Mouse (Mus musculus) heart, postnatal 36 days (tissue): Measurements from ENCODE around the gene Iyd. TPM values are rescaled to one million over a fixed set of nuclear protein-coding genes. Genes with fewer than 3 reads are reported as not detected.

ENCODE experiments used
- DNase-seq, 2 experiments: peaks; one replicate each; pipeline ENCODE4 v3.0.0; 2021 to 2022
- intact Hi-C: fragments of 180-260 bp; cut with DNase I; formaldehyde crosslinking; loops from one replicate; pipeline ENCODE4 v1.15.1; 2025
- total RNA-seq, 2 experiments: library from RNA; stranded (reverse); gene quantifications; 2 replicates each; pipeline ENCODE4 v1.2.3; 2021

Iyd gene
- total RNA-seq, 2 experiments from 2014 or later, result not detected

GRCm38 (mm10) chr10:3534445-3534844 is 5.6 kb upstream of the Iyd start:
- intact Hi-C loops, result loop anchor here (1.0 to 10.0 kb wide), 3 partner anchors 410 to 840 kb away; no protein-coding TSS in a partner anchor
- peak; percentile 47 for DNase-seq

DNA sequence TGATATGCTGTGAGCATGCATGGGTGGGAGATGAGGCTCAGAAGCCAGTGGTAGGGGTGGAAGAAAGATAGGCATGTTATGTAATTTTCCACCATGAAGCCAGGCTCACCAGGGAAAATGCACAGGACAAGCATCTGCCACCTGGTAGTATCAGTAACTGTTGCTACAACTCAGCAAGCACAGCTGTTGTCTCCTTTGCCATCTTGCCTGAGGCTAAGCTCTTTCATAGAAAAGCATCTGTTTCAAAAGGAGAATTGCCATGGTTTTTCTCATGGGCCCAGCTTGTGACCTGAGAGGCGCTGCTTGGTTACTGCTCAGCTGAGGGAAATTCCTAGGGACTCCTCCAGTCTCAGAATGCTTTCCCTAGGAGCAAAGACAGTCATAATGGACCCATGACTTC is 3.7 kb upstream of the Iyd start:
- intact Hi-C loops, result loop anchor here (10.0 kb wide), 2 partner anchors 798 to 838 kb away; no protein-coding TSS in a partner anchor

DNA sequence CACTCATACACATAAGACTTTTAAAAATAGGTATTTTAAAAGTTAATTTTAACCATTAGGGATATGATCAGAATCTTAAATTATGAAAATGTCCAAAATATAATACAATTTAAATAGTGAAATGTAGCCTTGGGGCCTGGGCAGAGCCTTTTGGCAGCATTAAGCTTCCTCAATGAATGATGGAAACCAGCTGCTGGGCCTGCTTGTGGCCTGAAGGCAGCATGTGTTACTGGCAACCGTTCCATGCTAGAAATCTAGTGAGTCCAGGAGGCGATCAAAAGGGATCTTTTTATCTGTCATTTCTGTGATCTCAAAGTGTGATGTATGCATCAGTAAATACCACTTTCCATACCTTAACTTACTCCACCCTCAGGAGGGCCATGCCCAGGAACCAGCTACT is 9.3 kb downstream of the Iyd start:
- no peak for DNase-seq
- intact Hi-C loops, result no loop called here

More for the DNA sequence above, 3.7 kb upstream of the Iyd start:
- DNase-seq, result no peak

DNA sequence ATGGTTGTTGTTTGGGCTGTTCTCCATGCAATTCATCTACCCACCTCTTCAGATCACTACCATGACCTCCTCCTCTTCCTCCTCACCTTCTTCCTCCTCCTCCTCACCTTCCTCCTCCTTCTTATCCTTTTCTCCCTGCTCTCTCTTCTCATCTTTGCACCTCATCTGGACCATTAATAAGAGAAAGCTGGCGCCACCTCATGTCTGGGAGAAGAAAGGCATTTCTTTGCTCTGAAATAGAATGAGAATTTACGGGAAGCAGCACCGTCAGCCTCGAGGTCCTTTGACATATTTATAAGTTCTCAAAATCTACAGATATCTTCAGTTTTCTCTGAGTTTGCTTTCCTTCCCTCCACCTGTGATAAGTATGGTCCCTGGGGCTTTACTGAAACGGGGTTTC is 15.1 kb downstream of the Iyd start:
- no peak for DNase-seq

GRCm38 (mm10) chr10:3556538-3556937 is 16.5 kb downstream of the Iyd start:
- intact Hi-C loops, result no loop called here
- DNase-seq, result no peak

More for the DNA sequence above, 15.1 kb downstream of the Iyd start:
- intact Hi-C loops, result no loop called here

GRCm38 (mm10) chr10:3559136-3559535 is 19.1 kb downstream of the Iyd start:
- no peak for DNase-seq
- intact Hi-C loops, result no loop called here

DNA sequence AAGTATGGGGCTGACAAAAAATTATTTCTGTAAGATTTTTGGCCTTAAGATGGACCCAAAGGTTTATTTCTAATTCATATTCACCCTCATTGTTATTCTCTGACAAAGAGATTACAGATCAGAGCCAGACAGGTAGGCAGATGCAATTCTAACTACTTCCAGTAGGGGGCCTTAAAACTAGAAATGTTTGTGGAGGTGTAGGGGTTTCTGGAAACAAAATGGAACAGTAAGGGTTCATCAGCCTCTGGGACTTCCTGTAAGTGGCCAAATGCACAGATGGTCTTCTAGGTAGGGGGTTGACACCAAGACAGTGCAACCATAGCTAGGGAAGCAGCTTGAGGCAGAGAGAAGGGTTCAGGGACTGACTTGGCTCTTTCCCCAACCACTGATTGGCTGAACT is 22.1 kb downstream of the Iyd start:
- intact Hi-C loops, result no loop called here
- no peak for DNase-seq

- DNase-seq, result no peak
- intact Hi-C loops, result no loop called here
Measured at GRCm38 (mm10) chr10:3565126-3565525, 25.1 kb downstream of the Iyd start.

GRCm38 (mm10) chr10:3567821-3568220 is 27.8 kb downstream of the Iyd start:
- DNase-seq, result no peak
- intact Hi-C loops, result no loop called here

GRCm38 (mm10) chr10:3572723-3573649 is 32.9 kb downstream of the Iyd start:
- DNase-seq, result peak; percentile 48 to 55
- intact Hi-C loops, result loop anchor here (1.0 to 5.0 kb wide), 4 partner anchors 59 to 372 kb away; no protein-coding TSS in a partner anchor

- intact Hi-C loops, result loop anchor here (2.0 to 5.0 kb wide), 4 partner anchors 58 to 231 kb away; partner anchors contain the start of gene Plekhg1
- DNase-seq, result peak; percentile 49 to 58
Measured at GRCm38 (mm10) chr10:3573905-3574500, 34.0 kb downstream of the Iyd start.

DNA sequence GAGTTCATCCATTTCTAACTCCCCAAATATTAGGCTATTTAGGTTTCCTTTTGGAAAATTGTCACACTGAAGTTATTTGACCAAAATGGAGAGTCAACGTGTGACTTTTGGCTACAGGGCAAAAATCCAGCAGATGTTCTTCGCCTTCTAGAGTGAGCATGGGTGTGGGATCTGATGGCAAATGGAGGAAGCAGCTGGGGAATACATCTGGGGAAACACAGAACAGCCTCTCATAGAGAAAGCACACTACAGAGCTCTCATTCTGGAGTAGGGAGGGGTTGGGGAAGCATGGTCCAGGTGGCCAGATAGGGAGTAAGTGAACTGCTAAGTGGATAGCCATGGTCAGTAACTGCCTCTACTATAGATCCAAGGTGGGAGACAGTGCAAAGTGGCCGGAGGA is 50.6 kb downstream of the Iyd start:
- DNase-seq, result peak in 1 of 2 experiments; percentile 8
- intact Hi-C loops, result loop anchor here (2.0 to 5.0 kb wide), 3 partner anchors 42 to 152 kb away; partner anchors contain the start of gene Plekhg1

- intact Hi-C loops, result loop anchor here (2.0 to 5.0 kb wide), 3 partner anchors 41 to 151 kb away; partner anchors contain the start of gene Plekhg1
- DNase-seq, result peak in 1 of 2 experiments; percentile 14
Measured at GRCm38 (mm10) chr10:3591790-3592189, 51.8 kb downstream of the Iyd start.

- intact Hi-C loops, result no loop called here
- peak in 1 of 2 experiments; percentile 11 for DNase-seq
Measured at GRCm38 (mm10) chr10:3596697-3597096, 56.7 kb downstream of the Iyd start.

GRCm38 (mm10) chr10:3597760-3598159 is 57.7 kb downstream of the Iyd start:
- intact Hi-C loops, result no loop called here

More at GRCm38 (mm10) chr10:3597760-3598159, 57.7 kb downstream of the Iyd start:
- DNase-seq, result no peak

Other genes with a start within 250 kb of the Iyd start
- 100 to 1,000 TPM; 171 to 215 TPM for gene Ppp1r14c, start 174.2 kb upstream of the Iyd start, total RNA-seq
- 10 to 100 TPM in 1 of 2 experiments, 1 to 10 TPM in 1; 9.1 to 11.4 TPM for gene Plekhg1, start 200.1 kb downstream of the Iyd start, total RNA-seq